Mouse (Mus musculus) lung, postnatal 0 days (tissue): ENCODE data around the gene Qrfpr. TPM values are rescaled to one million over a fixed set of nuclear protein-coding genes. Genes with fewer than 3 reads are reported as not detected.

Experiments used
- ATAC-seq: fragments of 200-750 bp; cut with Nextera tagmentation; 2 replicates; pipeline ENCODE4 v1.8.0; 2017; ENCODE audit warnings: moderate library complexity
- DNase-seq: peaks from one replicate; pipeline ENCODE4 v3.0.0-alpha.2; 2016; ENCODE audit warnings: low spot score
- H3K27ac ChIP-seq: fragments of 300-500 bp; sonication (generic); 2 replicates; pipeline ENCODE4 v1.5.1; 2014; ENCODE audit warnings: antibody characterized with exemption, mild to moderate bottlenecking, low read length, mixed read lengths
- H3K27me3 ChIP-seq: fragments of 300-500 bp; sonication (generic); replicated peaks from 2 replicates; pipeline ENCODE4 v1.6.1; 2014; ENCODE audit warnings: low read length, mixed read lengths; ENCODE audit not compliant: insufficient read depth
- H3K36me3 ChIP-seq: fragments of 300-500 bp; sonication (generic); 2 replicates; pipeline ENCODE4 v1.6.1; 2014; ENCODE audit warnings: low read length, mixed read lengths; ENCODE audit not compliant: insufficient read depth
- H3K4me1 ChIP-seq: fragments of 300-500 bp; sonication (generic); 2 replicates; pipeline ENCODE4 v1.6.1; 2014; ENCODE audit warnings: antibody characterized with exemption, low read depth, low read length, mixed read lengths; ENCODE audit not compliant: insufficient read depth
- H3K4me2 ChIP-seq: fragments of 300-500 bp; sonication (generic); replicated peaks from 2 replicates; pipeline ENCODE4 v1.6.1; 2014; ENCODE audit warnings: low read depth, mild to moderate bottlenecking, low read length, moderate library complexity, mixed read lengths
- H3K4me3 ChIP-seq: fragments of 300-500 bp; sonication (generic); 2 replicates; pipeline ENCODE4 v1.5.1; 2014; ENCODE audit warnings: low read depth, low read length
- H3K9ac ChIP-seq: fragments of 300-500 bp; sonication (generic); replicated peaks from 2 replicates; pipeline ENCODE4 v1.6.1; 2014; ENCODE audit warnings: low read depth, mild to moderate bottlenecking
- H3K9me3 ChIP-seq: fragments of 300-500 bp; sonication (generic); 2 replicates; pipeline ENCODE4 v1.6.1; 2016; ENCODE audit warnings: low read length, mixed read lengths
- CTCF ChIP-seq: IDR thresholded peaks from 2 replicates; pipeline ENCODE4 v1.5.1; 2016; ENCODE audit warnings: antibody characterized with exemption, mild to moderate bottlenecking
- EP300 ChIP-seq: IDR thresholded peaks from 2 replicates; pipeline ENCODE4 v1.6.1; 2016; ENCODE audit warnings: antibody characterized with exemption, mild to moderate bottlenecking, control low read depth
- WGBS: fragments of 180-500 bp; shearing (Covaris S2); extraction: QIAGEN DNeasy Blood & Tissue Kit; methylation state at CpG from one replicate; pipeline ENCODE4 v1.1.7; 2014; 5-methylcytosine and 5-hydroxymethylcytosine counted together
- polyA plus RNA-seq: library from polyadenylated mRNA; unstranded; fragments of >200 nt; fragmentation: Nextera tagmentation; extraction: Ambion mirVana; gene quantifications from 2 replicates; pipeline ENCODE4 v1.2.1, GENCODE M21; 2015

Gene Qrfpr
- polyA plus RNA-seq = 0.75 and 0.84 TPM in 2 replicates

DNA sequence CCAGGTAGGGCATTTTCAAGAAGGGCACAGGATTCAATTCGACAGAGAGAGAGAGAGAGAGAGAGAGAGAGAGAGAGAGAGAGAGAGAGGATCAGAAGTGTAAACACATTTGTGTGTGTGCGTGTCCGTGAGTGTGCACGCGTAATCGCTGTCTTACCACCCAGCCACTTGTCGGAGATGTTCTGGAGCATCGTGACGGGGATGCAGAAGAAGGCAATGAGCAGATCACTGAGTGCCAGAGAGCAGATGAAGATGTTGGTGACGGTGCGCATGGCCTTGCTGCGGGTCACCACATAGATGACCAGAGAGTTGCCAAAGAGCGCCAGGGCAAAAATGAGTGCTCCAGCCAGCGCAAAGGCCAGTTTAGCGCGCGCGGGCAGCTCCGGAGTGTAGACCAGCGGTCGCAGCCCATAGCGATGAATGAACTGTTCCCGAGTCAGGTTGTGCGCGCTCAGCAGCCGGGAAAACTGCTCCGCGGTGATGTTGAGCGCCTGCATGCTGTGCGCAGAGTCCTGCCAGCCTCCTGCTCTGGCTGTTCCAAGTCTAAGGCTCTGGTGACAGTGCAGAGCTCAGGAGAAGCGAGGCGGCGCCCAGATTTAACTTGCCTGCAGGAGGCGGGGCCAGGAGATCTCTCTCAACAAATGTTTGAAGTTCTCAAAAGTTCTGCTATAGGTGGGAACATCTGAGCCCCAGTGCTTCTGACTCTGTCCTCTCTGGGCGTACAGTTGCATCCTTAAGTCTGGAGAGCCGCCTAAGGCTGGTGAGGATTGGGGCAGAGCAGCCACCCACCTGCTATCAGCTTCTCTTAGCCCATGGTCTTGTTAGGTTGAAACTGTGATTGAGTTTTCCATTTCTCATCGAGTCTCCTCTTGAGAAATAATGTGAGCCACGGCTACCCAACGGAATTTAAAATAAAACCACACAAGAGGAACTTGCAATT, at the start of gene Qrfpr:
TSS of gene Qrfpr (minus strand) at position 571 of the 940 bp plus-strand sequence.
- Histone ChIP-seq H3K36me3 (no peaks in the 10 kb centered on the region), H3K4me3 (no peak within 1 kb of the TSS), H3K27ac (no peak within 1 kb of the TSS), H3K9ac (no peak within 1 kb of the TSS), H3K9me3 (no peaks in the 10 kb centered on the region), H3K4me1 (no peaks in the 10 kb centered on the region), H3K4me2 (peak within 1 kb of the TSS; percentile 39; the same call in 1 of the 2 replicates), H3K27me3 (0 out of 2 replicates have a peak, but pooled peaks cover 5% of the 10 kb centered on the region)
- no peak for DNase-seq
- 6% methylated on average over 39 of the region's 39 CpGs for WGBS
- TF ChIP-seq EP300 (no peak), CTCF (no peak)
- no peak for ATAC-seq

DNA sequence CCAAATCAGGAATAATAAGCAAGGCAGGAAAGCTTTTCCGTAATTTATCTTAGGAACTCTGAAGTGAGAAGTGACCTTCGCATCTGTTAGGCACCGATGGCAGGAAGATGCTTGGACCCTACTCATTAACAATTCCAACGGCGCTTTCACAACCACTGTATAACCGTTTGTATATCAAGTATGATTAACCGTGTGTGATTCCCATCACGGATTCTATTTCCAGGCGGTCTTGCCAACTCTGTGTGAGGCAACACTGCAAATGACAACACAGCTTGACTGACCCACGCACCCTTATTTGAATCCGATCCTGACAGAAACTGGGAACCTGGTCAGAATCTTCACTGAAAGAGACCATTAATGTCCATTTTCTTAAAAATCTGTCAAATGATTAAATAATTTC, 41.8 kb upstream of the Qrfpr start:
- H3K27me3 ChIP-seq = no peaks in the 10 kb centered on the region
- DNase-seq (peak; percentile 68), ATAC-seq (peak; percentile 83)
- TF ChIP-seq EP300 (peak; percentile 40; the same call in 1 of the 2 replicates), CTCF (no peak)
- H3K4me2 ChIP-seq = no peak overlapping the region
- H3K4me1 ChIP-seq = no peaks in the 10 kb centered on the region
- 53% methylated on average over 11 of the region's 11 CpGs for WGBS
- no peak overlapping the region for H3K9ac ChIP-seq
- no peak overlapping the region for H3K4me3 ChIP-seq
- H3K27ac ChIP-seq = no peak overlapping the region
- no peaks in the 10 kb centered on the region for H3K36me3 ChIP-seq
- H3K9me3 ChIP-seq = no peaks in the 10 kb centered on the region

DNA sequence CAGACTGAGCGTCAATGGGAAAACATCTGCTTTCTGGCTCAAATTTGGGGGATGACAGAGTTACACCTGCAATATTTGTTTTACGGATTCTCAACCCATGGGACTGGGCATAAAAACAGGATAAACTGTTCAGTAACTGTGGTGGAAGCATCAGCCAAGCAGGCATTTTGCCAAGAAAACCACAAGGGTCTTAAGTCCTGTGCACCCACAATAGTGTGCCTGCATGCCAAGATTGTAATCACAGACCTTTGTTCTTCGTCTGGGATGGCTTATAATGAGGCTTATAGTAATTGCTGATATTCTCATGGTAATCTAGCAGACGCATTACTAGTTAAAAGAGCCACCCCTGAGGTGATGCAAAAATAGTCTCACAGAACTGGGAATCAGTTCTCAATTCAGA, 41.2 kb upstream of the Qrfpr start:
- no peak for ATAC-seq
- Histone ChIP-seq H3K4me3 (no peak overlapping the region), H3K4me1 (no peaks in the 10 kb centered on the region), H3K27ac (no peak overlapping the region), H3K27me3 (no peaks in the 10 kb centered on the region), H3K4me2 (no peak overlapping the region), H3K9ac (no peak overlapping the region), H3K36me3 (no peaks in the 10 kb centered on the region), H3K9me3 (no peaks in the 10 kb centered on the region)
- DNase-seq = no peak
- WGBS = 62% methylated on average over 4 of the region's 4 CpGs
- TF ChIP-seq CTCF (no peak), EP300 (no peak)

DNA sequence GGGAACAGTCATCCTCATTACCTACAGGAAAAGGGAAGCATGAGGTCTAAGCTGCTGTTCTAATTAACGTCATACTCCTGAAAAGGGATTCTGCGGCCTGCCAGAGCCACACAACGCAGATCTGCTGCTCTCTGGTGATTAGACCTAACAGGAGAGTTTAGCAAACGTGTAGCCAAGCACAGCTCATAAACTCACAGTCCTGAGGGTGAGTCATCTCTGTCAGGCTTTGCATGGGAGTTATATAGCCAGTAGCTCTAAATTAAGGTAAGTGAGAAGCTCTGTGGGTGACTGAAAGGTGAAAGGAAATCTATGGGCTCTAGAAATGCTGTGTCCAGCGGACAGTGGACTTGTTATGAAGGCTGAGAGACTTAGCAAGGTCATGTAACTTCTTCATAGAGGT, 28.5 kb upstream of the Qrfpr start:
- H3K27me3 ChIP-seq = no peaks in the 10 kb centered on the region
- H3K36me3 ChIP-seq = no peaks in the 10 kb centered on the region
- no peak overlapping the region for H3K27ac ChIP-seq
- H3K4me1 ChIP-seq = no peaks in the 10 kb centered on the region
- 55% methylated on average over 5 of the region's 5 CpGs for WGBS
- ATAC-seq (no peak), DNase-seq (no peak)
- H3K9me3 ChIP-seq = no peaks in the 10 kb centered on the region
- no peak overlapping the region for H3K4me2 ChIP-seq
- no peak overlapping the region for H3K4me3 ChIP-seq
- TF ChIP-seq EP300 = no peak
- TF ChIP-seq CTCF = no peak
- H3K9ac ChIP-seq = no peak overlapping the region

DNA sequence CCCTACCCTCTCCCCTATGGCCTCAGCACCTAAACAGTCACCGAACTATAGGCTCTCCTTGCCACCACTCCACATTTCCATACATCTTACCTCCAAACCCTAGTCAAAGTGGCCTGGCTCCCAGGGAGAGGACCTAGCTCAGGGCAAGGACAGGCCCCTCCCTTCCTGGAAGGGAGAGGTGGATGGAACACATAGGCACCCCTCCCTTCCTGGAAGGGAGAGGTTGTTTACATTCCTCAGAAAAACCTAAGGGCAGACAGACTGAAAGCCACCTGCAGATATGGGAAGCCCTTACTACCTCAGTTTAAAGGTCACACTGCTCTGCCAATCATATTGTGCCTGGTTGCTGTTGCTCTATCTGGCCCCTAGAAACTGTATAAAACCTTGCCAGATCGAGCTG, 26.3 kb upstream of the Qrfpr start:
- no peaks in the 10 kb centered on the region for H3K27me3 ChIP-seq
- no peaks in the 10 kb centered on the region for H3K9me3 ChIP-seq
- no peak for ATAC-seq

DNA sequence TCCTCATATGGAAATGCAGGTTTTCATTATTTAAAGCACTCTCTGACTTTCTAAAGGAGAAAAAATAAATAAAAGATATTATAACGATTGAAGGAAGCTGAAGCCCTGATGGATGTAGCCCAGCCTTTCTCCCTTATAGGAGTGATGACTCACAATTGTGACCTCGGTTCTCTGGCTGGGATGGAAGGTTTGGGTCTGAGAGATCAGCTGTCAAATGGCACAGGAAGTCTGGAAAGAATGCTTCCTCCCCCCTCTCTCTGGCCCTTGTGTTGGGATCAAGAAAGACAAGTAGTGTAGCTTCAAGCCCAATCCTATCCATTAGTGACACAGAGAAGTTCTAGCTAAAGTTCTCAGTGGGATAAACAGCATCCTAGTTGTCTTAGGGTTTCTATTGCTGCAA, 7.8 kb upstream of the Qrfpr start:
- no peak overlapping the region for H3K4me3 ChIP-seq
- no peak for DNase-seq
- no peaks in the 10 kb centered on the region for H3K4me1 ChIP-seq
- H3K27me3 ChIP-seq = no peaks in the 10 kb centered on the region
- TF ChIP-seq EP300 = no peak
- TF ChIP-seq CTCF = no peak
- 27% methylated on average over 2 of the region's 2 CpGs for WGBS
- no peaks in the 10 kb centered on the region for H3K9me3 ChIP-seq
- H3K9ac ChIP-seq = no peak overlapping the region
- no peaks in the 10 kb centered on the region for H3K36me3 ChIP-seq
- no peak overlapping the region for H3K4me2 ChIP-seq
- no peak overlapping the region for H3K27ac ChIP-seq
- ATAC-seq = no peak

More for the DNA sequence above, 26.3 kb upstream of the Qrfpr start:
- H3K4me1 ChIP-seq = no peaks in the 10 kb centered on the region
- no peak for DNase-seq
- H3K36me3 ChIP-seq = no peaks in the 10 kb centered on the region
- no peak overlapping the region for H3K27ac ChIP-seq
- WGBS = 87% methylated on average over 2 of the region's 2 CpGs
- H3K4me2 ChIP-seq = no peak overlapping the region
- no peak overlapping the region for H3K9ac ChIP-seq
- TF ChIP-seq EP300 = no peak
- TF ChIP-seq CTCF = no peak
- H3K4me3 ChIP-seq = no peak overlapping the region
